Mouse (Mus musculus): Measurements from ENCODE around the gene Ptprg.

GRCm38 (mm10) chr14:12084076-12084475, 530.7 kb downstream of the Ptprg start:
- TF ChIP-seq CTCF (IDR thresholded peaks at IDR 0.05; ENCODE audit: control insufficient read depth, insufficient read depth, insufficient replicate concordance, low read depth, low read length) (no peak), POLR2A (IDR thresholded peaks at IDR 0.05; ENCODE audit: control insufficient read depth, low read depth, low read length) (no peak)
